Mouse (Mus musculus) heart, embryonic 15.5 days (tissue): ENCODE measurements around the gene Ccm2l. TPM values are rescaled to one million over a fixed set of nuclear protein-coding genes. Genes with fewer than 3 reads are reported as not detected.

Experiments
- ATAC-seq: fragments of 200-750 bp; cut with Nextera tagmentation; replicated peaks from 2 replicates; pipeline ENCODE4 v1.8.0; 2017; ENCODE audit warnings: low read depth, moderate TSS enrichment; ENCODE audit not compliant: insufficient number of reproducible peaks, insufficient read depth, low FRiP score
- H3K27ac ChIP-seq: fragments of 300-500 bp; sonication (generic); 2 replicates; pipeline ENCODE4 v1.5.1; 2015; ENCODE audit warnings: mild to moderate bottlenecking, inconsistent platforms
- H3K27me3 ChIP-seq: fragments of 300-500 bp; sonication (generic); 2 replicates; pipeline ENCODE4 v1.6.1; 2015; ENCODE audit warnings: inconsistent platforms
- H3K36me3 ChIP-seq: fragments of 300-500 bp; sonication (generic); 2 replicates; pipeline ENCODE4 v1.6.1; 2015; ENCODE audit warnings: mild to moderate bottlenecking, inconsistent platforms
- H3K4me1 ChIP-seq: fragments of 300-500 bp; sonication (generic); replicated peaks from 2 replicates; pipeline ENCODE4 v1.6.1; 2015; ENCODE audit warnings: inconsistent platforms
- H3K4me2 ChIP-seq: fragments of 300-500 bp; sonication (generic); 2 replicates; pipeline ENCODE4 v1.6.1; 2015; ENCODE audit warnings: inconsistent platforms, mild to moderate bottlenecking, moderate library complexity
- H3K4me3 ChIP-seq: fragments of 300-500 bp; sonication (generic); 2 replicates; pipeline ENCODE4 v1.5.1; 2015; ENCODE audit warnings: mild to moderate bottlenecking, inconsistent platforms
- H3K9ac ChIP-seq: fragments of 300-500 bp; sonication (generic); 2 replicates; pipeline ENCODE4 v1.6.1; 2015; ENCODE audit warnings: mild to moderate bottlenecking, inconsistent platforms
- H3K9me3 ChIP-seq: fragments of 300-500 bp; sonication (generic); replicated peaks from 2 replicates; pipeline ENCODE4 v1.6.1; 2016; ENCODE audit warnings: inconsistent platforms
- WGBS: fragments of 180-500 bp; shearing (Covaris S2); methylation state at CpG from one replicate; pipeline ENCODE4 v1.1.7; 2015; ENCODE audit warnings: mixed read lengths; 5-methylcytosine and 5-hydroxymethylcytosine counted together
- polyA plus RNA-seq: library from polyadenylated mRNA; unstranded; fragments of >200 nt; fragmentation: Nextera tagmentation; extraction: Ambion mirVana; gene quantifications from 2 replicates; pipeline ENCODE4 v1.2.1, GENCODE M21; 2015

The Ccm2l gene
- polyA plus RNA-seq, result 4.6 and 5.4 TPM in 2 replicates

- WGBS, result 36% methylated on average over 12 of the region's 12 CpGs
- ATAC-seq, result peak; percentile 67
These were observed at the start of gene Ccm2l for GRCm38 (mm10) chr2:153065747-153066508. Gene Ccm2l, plus strand, starts transcription at chr2:153065955.

GRCm38 (mm10) chr2:153016786-153017185 is 49.0 kb upstream of the Ccm2l start:
- Histone ChIP-seq H3K36me3 (peaks cover 14% of the 10 kb centered on the region; the same call in 1 of the 2 replicates), H3K9me3 (no peaks in the 10 kb centered on the region), H3K27me3 (peaks cover 25% of the 10 kb centered on the region; the same call in 1 of the 2 replicates), H3K4me3 (no peak overlapping the region), H3K27ac (no peak overlapping the region), H3K4me1 (peaks cover 11% of the 10 kb centered on the region), H3K9ac (no peak overlapping the region), H3K4me2 (no peak overlapping the region)
- ATAC-seq, result no peak
- 40% methylated on average over 5 of the region's 5 CpGs for WGBS

More at GRCm38 (mm10) chr2:153065747-153066508, at the start of gene Ccm2l:
- H3K4me3 ChIP-seq, result peak within 1 kb of the TSS; percentile 34
- peak within 1 kb of the TSS; percentile 65 for H3K27ac ChIP-seq
- H3K4me2 ChIP-seq, result peak within 1 kb of the TSS; percentile 45
- H3K4me1 ChIP-seq, result 0 out of 2 replicates have a peak, but pooled peaks cover 4% of the 10 kb centered on the region
- H3K9ac ChIP-seq, result peak within 1 kb of the TSS; percentile 15
- peaks cover 44% of the 10 kb centered on the region for H3K27me3 ChIP-seq
- no peaks in the 10 kb centered on the region for H3K9me3 ChIP-seq
- no peaks in the 10 kb centered on the region for H3K36me3 ChIP-seq

- Histone ChIP-seq H3K4me1 (peaks cover 5% of the 10 kb centered on the region), H3K27me3 (peaks cover 29% of the 10 kb centered on the region), H3K27ac (no peak overlapping the region), H3K9ac (no peak overlapping the region), H3K4me3 (no peak overlapping the region), H3K36me3 (no peaks in the 10 kb centered on the region), H3K9me3 (no peaks in the 10 kb centered on the region), H3K4me2 (no peak overlapping the region)
- no peak for ATAC-seq
- 73% methylated on average over 3 of the region's 3 CpGs for WGBS
These were observed 46.4 kb upstream of the Ccm2l start for GRCm38 (mm10) chr2:153019355-153019754.

GRCm38 (mm10) chr2:153021163-153021562 is 44.6 kb upstream of the Ccm2l start:
- no peaks in the 10 kb centered on the region for H3K9me3 ChIP-seq
- peaks cover 40% of the 10 kb centered on the region for H3K27me3 ChIP-seq

GRCm38 (mm10) chr2:153022855-153023254 is 42.9 kb upstream of the Ccm2l start:
- peaks cover 44% of the 10 kb centered on the region for H3K27me3 ChIP-seq
- WGBS, result 46% methylated on average over 4 of the region's 4 CpGs

More at GRCm38 (mm10) chr2:153021163-153021562, 44.6 kb upstream of the Ccm2l start:
- ATAC-seq, result no peak
- 70% methylated on average over 3 of the region's 3 CpGs for WGBS
- Histone ChIP-seq H3K27ac (no peak overlapping the region), H3K4me2 (no peak overlapping the region), H3K9ac (no peak overlapping the region), H3K4me3 (no peak overlapping the region), H3K4me1 (no peaks in the 10 kb centered on the region), H3K36me3 (no peaks in the 10 kb centered on the region)

GRCm38 (mm10) chr2:153026052-153026451 is 39.7 kb upstream of the Ccm2l start:
- Histone ChIP-seq H3K4me1 (no peaks in the 10 kb centered on the region), H3K4me2 (no peak overlapping the region), H3K27ac (no peak overlapping the region), H3K36me3 (no peaks in the 10 kb centered on the region), H3K4me3 (no peak overlapping the region), H3K9me3 (no peaks in the 10 kb centered on the region), H3K9ac (no peak overlapping the region), H3K27me3 (peaks cover 60% of the 10 kb centered on the region)
- ATAC-seq, result no peak
- 77% methylated on average over 7 of the region's 7 CpGs for WGBS

More at GRCm38 (mm10) chr2:153022855-153023254, 42.9 kb upstream of the Ccm2l start:
- H3K27ac ChIP-seq, result no peak overlapping the region
- ATAC-seq, result no peak
- H3K4me3 ChIP-seq, result no peak overlapping the region
- H3K4me2 ChIP-seq, result no peak overlapping the region
- no peaks in the 10 kb centered on the region for H3K4me1 ChIP-seq
- no peaks in the 10 kb centered on the region for H3K36me3 ChIP-seq
- no peaks in the 10 kb centered on the region for H3K9me3 ChIP-seq
- H3K9ac ChIP-seq, result no peak overlapping the region

- H3K36me3 ChIP-seq, result no peaks in the 10 kb centered on the region
- H3K4me2 ChIP-seq, result no peak overlapping the region
- peaks cover 7% of the 10 kb centered on the region for H3K4me1 ChIP-seq
- H3K9ac ChIP-seq, result no peak overlapping the region
- H3K27me3 ChIP-seq, result peaks cover 74% of the 10 kb centered on the region
- no peak overlapping the region for H3K27ac ChIP-seq
- WGBS, result 52% methylated on average over 4 of the region's 4 CpGs
- H3K4me3 ChIP-seq, result no peak overlapping the region
- no peaks in the 10 kb centered on the region for H3K9me3 ChIP-seq
- ATAC-seq, result no peak
These were observed 38.3 kb upstream of the Ccm2l start for GRCm38 (mm10) chr2:153027501-153027900.

- Histone ChIP-seq H3K4me3 (no peak overlapping the region), H3K27me3 (peaks cover 92% of the 10 kb centered on the region), H3K4me2 (no peak overlapping the region), H3K4me1 (peaks cover 7% of the 10 kb centered on the region), H3K27ac (no peak overlapping the region), H3K9me3 (no peaks in the 10 kb centered on the region), H3K36me3 (no peaks in the 10 kb centered on the region), H3K9ac (no peak overlapping the region)
- 18% methylated on average over 4 of the region's 4 CpGs for WGBS
- ATAC-seq, result no peak
These were observed 35.3 kb upstream of the Ccm2l start for GRCm38 (mm10) chr2:153030422-153030821.

GRCm38 (mm10) chr2:153031126-153032082 is 34.4 kb upstream of the Ccm2l start, which contains the start of gene Xkr7:
Gene Xkr7, plus strand, starts transcription at chr2:153031852.
- Histone ChIP-seq H3K27ac (no peak within 1 kb of the TSS), H3K9me3 (no peaks in the 10 kb centered on the region), H3K4me2 (peak within 1 kb of the TSS; percentile 69), H3K36me3 (no peaks in the 10 kb centered on the region), H3K4me1 (peaks cover 7% of the 10 kb centered on the region), H3K9ac (no peak within 1 kb of the TSS), H3K27me3 (peaks cover 91% of the 10 kb centered on the region), H3K4me3 (peak within 1 kb of the TSS; percentile 44)
- WGBS, result 2% methylated on average over 43 of the region's 54 CpGs
- ATAC-seq, result peak; percentile 28; the same call in 1 of the 2 replicates

GRCm38 (mm10) chr2:153032083-153032842 is 33.5 kb upstream of the Ccm2l start:
- ATAC-seq, result peak; percentile 38; the same call in 1 of the 2 replicates
- H3K4me3 ChIP-seq, result peak overlapping the region; percentile 44
- no peaks in the 10 kb centered on the region for H3K9me3 ChIP-seq
- H3K4me1 ChIP-seq, result peaks cover 7% of the 10 kb centered on the region
- H3K4me2 ChIP-seq, result peak overlapping the region; percentile 69
- peaks cover 86% of the 10 kb centered on the region for H3K27me3 ChIP-seq
- 1% methylated on average over 57 of the region's 58 CpGs for WGBS
- H3K9ac ChIP-seq, result no peak overlapping the region
- no peak overlapping the region for H3K27ac ChIP-seq
- no peaks in the 10 kb centered on the region for H3K36me3 ChIP-seq
